Mouse (Mus musculus) macrophage (primary cell): Measurements from ENCODE around the gene Pten. TPM values are rescaled to one million over a fixed set of nuclear protein-coding genes. Genes with fewer than 3 reads are reported as not detected.
"Not testable (repeated sequence)": the region's sequence is repeated elsewhere in the genome, so short reads cannot be mapped to it uniquely, and the experiment has no call there.

Experiments used
- H3K27ac ChIP-seq: fragments of 350-480 bp; formaldehyde crosslinking; 2 replicates; pipeline ENCODE4 v1.9.0; 2021
- H3K36me3 ChIP-seq: fragments of 350-480 bp; formaldehyde crosslinking; 2 replicates; pipeline ENCODE4 v1.9.0; 2021; ENCODE audit errors: inconsistent target
- H3K4me3 ChIP-seq: fragments of 350-480 bp; formaldehyde crosslinking; 2 replicates; pipeline ENCODE4 v1.9.0; 2021; ENCODE audit errors: inconsistent target
- H3K79me2 ChIP-seq: fragments of 350-480 bp; formaldehyde crosslinking; 2 replicates; pipeline ENCODE4 v1.9.0; 2021; ENCODE audit errors: inconsistent target
- WGBS: methylation state at CpG from one replicate; pipeline ENCODE4 v1.1.7; 2026; ENCODE audit warnings: inconsistent platforms; ENCODE audit not compliant: missing documents; 5-methylcytosine and 5-hydroxymethylcytosine counted together
- polyA plus RNA-seq: library from polyadenylated mRNA; stranded (reverse); fragments of 250-400 nt; gene quantifications from 3 replicates; pipeline ENCODE4 v1.2.4, GENCODE M21; 2018; ENCODE audit warnings: inconsistent platforms

The Pten gene
- polyA plus RNA-seq, 1 experiment from 2014 or later = 29.6 TPM

DNA sequence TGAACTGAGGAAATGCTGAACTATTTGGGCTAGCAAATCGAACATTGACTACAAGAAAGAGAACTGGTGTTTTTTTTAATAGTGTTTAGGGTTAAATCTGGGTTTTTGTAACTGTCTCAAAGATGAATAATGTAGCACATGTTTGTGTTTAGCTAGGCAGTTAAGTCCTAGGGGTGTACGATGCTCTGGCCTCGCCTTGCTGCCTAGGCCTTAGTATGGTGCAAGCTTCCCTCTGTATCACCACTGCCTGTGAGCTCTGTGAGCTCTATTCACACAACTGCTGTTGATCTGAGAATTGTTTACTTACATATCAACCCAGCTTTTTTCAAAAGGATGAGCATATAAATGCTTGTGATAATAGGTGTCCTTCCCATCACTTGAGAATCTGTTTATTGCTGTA, 51.8 kb downstream of the Pten start:
- Histone ChIP-seq H3K36me3 (peaks cover 4% of the 10 kb centered on the region; the same call in 1 of the 2 replicates), H3K4me3 (no peak overlapping the region), H3K27ac (no peak overlapping the region), H3K79me2 (peaks cover 100% of the 10 kb centered on the region)
- WGBS = 83% methylated on average over 2 of the region's 3 CpGs

GRCm38 (mm10) chr19:32818759-32819158, 61.5 kb downstream of the Pten start:
- Histone ChIP-seq H3K4me3 (no peak overlapping the region), H3K36me3 (peaks cover 40% of the 10 kb centered on the region), H3K79me2 (peaks cover 10% of the 10 kb centered on the region; the same call in 1 of the 2 replicates), H3K27ac (no peak overlapping the region)
- 88% methylated on average over 4 of the region's 4 CpGs for WGBS

GRCm38 (mm10) chr19:32822959-32823358, 65.7 kb downstream of the Pten start:
- not testable (repeated sequence) for H3K27ac ChIP-seq, H3K4me3 ChIP-seq, H3K79me2 ChIP-seq
- H3K36me3 ChIP-seq = peaks cover 16% of the 10 kb centered on the region
- WGBS = no CpG with 5 or more reads among the region's 7 CpGs

- H3K27ac ChIP-seq = no peak overlapping the region
- WGBS = 49% methylated on average over 4 of the region's 4 CpGs
Measured at GRCm38 (mm10) chr19:32826616-32827015, 69.3 kb downstream of the Pten start.

DNA sequence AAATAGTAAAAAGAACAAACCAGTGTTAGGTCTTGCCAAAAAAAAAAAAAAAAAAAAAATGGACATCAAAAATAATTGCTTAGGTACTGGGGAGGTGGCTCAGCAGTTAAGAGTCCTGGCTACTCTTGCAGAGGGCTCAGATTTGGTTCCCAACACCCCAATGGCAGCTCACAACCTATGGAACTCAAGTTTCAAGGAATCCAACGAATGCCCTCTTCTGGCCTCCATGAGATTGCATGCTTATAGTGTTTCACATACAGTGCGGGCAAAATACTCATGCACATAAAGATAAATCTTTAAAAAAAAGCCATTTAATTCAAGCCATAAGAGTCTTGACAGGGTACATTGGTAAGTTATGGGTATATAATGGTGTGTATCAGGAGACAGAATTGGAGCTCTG, 72.6 kb downstream of the Pten start:
- Histone ChIP-seq H3K36me3 (no peaks in the 10 kb centered on the region), H3K4me3 (no peak overlapping the region), H3K27ac (no peak overlapping the region), H3K79me2 (no peaks in the 10 kb centered on the region)
- WGBS = 82% methylated on average over 2 of the region's 2 CpGs

More at GRCm38 (mm10) chr19:32826616-32827015, 69.3 kb downstream of the Pten start:
- H3K79me2 ChIP-seq = no peaks in the 10 kb centered on the region
- no peak overlapping the region for H3K4me3 ChIP-seq
- no peaks in the 10 kb centered on the region for H3K36me3 ChIP-seq

GRCm38 (mm10) chr19:32831286-32831685, 74.0 kb downstream of the Pten start:
- 98% methylated on average over 4 of the region's 4 CpGs for WGBS

GRCm38 (mm10) chr19:32840491-32840890, 83.2 kb downstream of the Pten start:
- Histone ChIP-seq H3K36me3 (no peaks in the 10 kb centered on the region), H3K4me3 (no peak overlapping the region), H3K27ac (no peak overlapping the region), H3K79me2 (no peaks in the 10 kb centered on the region)
- 97% methylated on average over 6 of the region's 6 CpGs for WGBS

More at GRCm38 (mm10) chr19:32831286-32831685, 74.0 kb downstream of the Pten start:
- H3K4me3 ChIP-seq = no peak overlapping the region
- no peaks in the 10 kb centered on the region for H3K36me3 ChIP-seq
- no peak overlapping the region for H3K27ac ChIP-seq
- no peaks in the 10 kb centered on the region for H3K79me2 ChIP-seq

DNA sequence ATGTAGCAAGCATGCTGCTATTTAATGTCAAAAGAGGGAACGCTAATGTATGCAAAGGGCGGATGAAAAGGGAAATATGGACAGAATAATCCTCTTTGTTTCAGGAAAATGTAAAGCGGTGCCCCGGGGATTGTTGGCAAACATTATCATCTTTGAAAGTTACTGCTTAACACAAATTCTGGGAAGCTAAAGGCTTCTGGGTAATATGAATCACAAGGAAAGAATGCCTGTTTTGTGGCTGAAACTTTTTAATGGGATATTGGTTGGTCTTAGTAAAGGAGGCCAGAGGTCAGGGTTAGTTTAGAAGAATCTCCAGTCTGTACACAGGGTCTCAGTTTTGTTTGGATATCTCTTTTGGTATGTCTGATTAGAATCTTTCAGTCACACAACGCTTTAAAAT, 87.2 kb downstream of the Pten start:
- 95% methylated on average over 5 of the region's 5 CpGs for WGBS
- Histone ChIP-seq H3K79me2 (no peaks in the 10 kb centered on the region), H3K36me3 (no peaks in the 10 kb centered on the region), H3K27ac (no peak overlapping the region), H3K4me3 (no peak overlapping the region)

- H3K27ac ChIP-seq = no peak overlapping the region
- no peak overlapping the region for H3K4me3 ChIP-seq
- no peaks in the 10 kb centered on the region for H3K79me2 ChIP-seq
- WGBS = 80% methylated on average over 3 of the region's 3 CpGs
- no peaks in the 10 kb centered on the region for H3K36me3 ChIP-seq
Measured at GRCm38 (mm10) chr19:32848041-32848440, 90.7 kb downstream of the Pten start.

DNA sequence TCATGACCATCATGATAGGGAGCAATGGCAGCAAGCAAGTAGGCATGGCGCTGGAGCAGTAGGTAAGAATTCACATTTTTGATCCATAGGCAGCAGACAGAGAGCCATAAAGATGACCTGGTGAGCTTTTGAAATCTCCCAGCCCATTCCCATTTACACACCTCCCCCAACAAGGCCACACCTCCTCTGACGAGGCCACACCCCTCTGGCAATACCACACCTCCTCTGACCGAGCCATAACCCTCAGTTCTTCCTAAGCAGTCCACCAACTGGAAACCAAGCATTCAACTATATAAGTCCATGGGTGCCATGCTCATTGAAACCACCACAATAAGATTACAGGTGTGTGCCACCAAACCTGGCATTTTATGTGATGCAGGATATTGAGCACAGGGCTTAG, 95.0 kb downstream of the Pten start:
- Histone ChIP-seq H3K4me3 (no peak overlapping the region), H3K79me2 (no peaks in the 10 kb centered on the region), H3K27ac (no peak overlapping the region), H3K36me3 (no peaks in the 10 kb centered on the region)
- WGBS = 88% methylated on average over 3 of the region's 3 CpGs

- 86% methylated on average over 11 of the region's 12 CpGs for WGBS
- H3K4me3 ChIP-seq = no peak overlapping the region
Measured at GRCm38 (mm10) chr19:32861675-32862575, 104.6 kb downstream of the Pten start.

DNA sequence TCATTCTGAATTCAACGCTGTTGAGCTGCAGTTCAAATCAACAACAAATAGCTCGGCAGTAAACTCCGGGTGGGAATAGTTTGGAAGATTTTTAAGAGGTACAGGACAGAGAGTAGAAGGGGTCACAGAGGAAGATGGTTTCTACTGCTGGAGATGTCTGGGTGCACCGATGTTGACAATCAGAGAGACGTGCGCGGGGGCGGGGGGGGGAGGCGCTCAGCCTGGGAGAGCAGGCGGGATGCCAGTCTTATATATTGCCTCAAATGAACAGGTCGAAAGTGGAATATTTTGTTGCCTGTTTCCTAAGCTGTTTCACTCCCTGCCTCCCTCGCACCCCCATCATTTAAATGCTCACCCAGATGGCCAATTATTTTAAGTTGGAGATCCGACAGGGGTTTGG, 109.5 kb downstream of the Pten start:
- Histone ChIP-seq H3K79me2 (no peaks in the 10 kb centered on the region), H3K36me3 (no peaks in the 10 kb centered on the region), H3K27ac (no peak overlapping the region), H3K4me3 (no peak overlapping the region)
- 81% methylated on average over 11 of the region's 13 CpGs for WGBS

More at GRCm38 (mm10) chr19:32861675-32862575, 104.6 kb downstream of the Pten start:
- H3K36me3 ChIP-seq = no peaks in the 10 kb centered on the region
- H3K79me2 ChIP-seq = no peaks in the 10 kb centered on the region
- H3K27ac ChIP-seq = no peak overlapping the region

GRCm38 (mm10) chr19:32867181-32867897, 110.0 kb downstream of the Pten start:
- H3K27ac ChIP-seq = no peak overlapping the region
- no peaks in the 10 kb centered on the region for H3K79me2 ChIP-seq
- 90% methylated on average over 17 of the region's 18 CpGs for WGBS
- H3K36me3 ChIP-seq = no peaks in the 10 kb centered on the region
- no peak overlapping the region for H3K4me3 ChIP-seq

- no peaks in the 10 kb centered on the region for H3K36me3 ChIP-seq
- no peak overlapping the region for H3K27ac ChIP-seq
- H3K79me2 ChIP-seq = no peaks in the 10 kb centered on the region
- H3K4me3 ChIP-seq = no peak overlapping the region
- 98% methylated on average over 5 of the region's 5 CpGs for WGBS
Measured at GRCm38 (mm10) chr19:32868560-32868959, 111.3 kb downstream of the Pten start.
